Mouse (Mus musculus): ENCODE data around the gene Grn. TPM values are rescaled to one million over a fixed set of nuclear protein-coding genes. Genes with fewer than 3 reads are reported as not detected.

The Grn gene
- polyA plus RNA-seq, 1 experiment: 79.1 TPM

- Histone ChIP-seq H3K79me3 (ENCODE audit: low read depth) (no peaks in the 10 kb centered on the region), H3K27me3 (ENCODE audit: control insufficient read depth, insufficient read depth, insufficient read length) (no peaks in the 10 kb centered on the region), H3K79me2 (ENCODE audit: control insufficient read depth, insufficient read depth) (peaks cover 8% of the 10 kb centered on the region), H3ac (ENCODE audit: control insufficient read depth, insufficient read length, low read depth) (peak overlapping the region; percentile 52), H3K4me3 (ENCODE audit: insufficient read depth, poor library complexity, severe bottlenecking) (peak overlapping the region; percentile 3), H3K36me3 (ENCODE audit: control insufficient read depth, insufficient read depth) (peaks cover 24% of the 10 kb centered on the region)
- no peak for TF ChIP-seq CEBPB (IDR thresholded peaks at IDR 0.05; ENCODE audit: low read depth)
- TF ChIP-seq CTCF (IDR thresholded peaks at IDR 0.05; ENCODE audit: control insufficient read depth, insufficient read depth, insufficient read length): no peak
- no peak for TF ChIP-seq MAX (IDR thresholded peaks at IDR 0.05)
- TF ChIP-seq FOSL1 (IDR thresholded peaks at IDR 0.05; ENCODE audit: insufficient read depth, low read length, poor library complexity, severe bottlenecking): no peak
Observed at GRCm38 (mm10) chr11:102431728-102432114, 1.6 kb downstream of the Grn start.

- Histone ChIP-seq H3K79me3 (ENCODE audit: low read depth) (no peaks in the 10 kb centered on the region), H3K27me3 (ENCODE audit: control insufficient read depth, insufficient read depth, insufficient read length) (no peaks in the 10 kb centered on the region), H3K36me3 (ENCODE audit: control insufficient read depth, insufficient read depth) (peaks cover 24% of the 10 kb centered on the region), H3ac (ENCODE audit: control insufficient read depth, insufficient read length, low read depth) (peak overlapping the region; percentile 52), H3K4me3 (ENCODE audit: insufficient read depth, poor library complexity, severe bottlenecking) (peak overlapping the region; percentile 3), H3K79me2 (ENCODE audit: control insufficient read depth, insufficient read depth) (peaks cover 8% of the 10 kb centered on the region)
- TF ChIP-seq USF1 (IDR thresholded peaks at IDR 0.05; ENCODE audit: low read depth) (peak; percentile 53), MYOD1 (IDR thresholded peaks at IDR 0.05; ENCODE audit: control insufficient read depth, insufficient read length, low read depth) (no peak), FOSL1 (IDR thresholded peaks at IDR 0.05; ENCODE audit: insufficient read depth, low read length, poor library complexity, severe bottlenecking) (no peak)
Observed at GRCm38 (mm10) chr11:102432115-102432843, 2.2 kb downstream of the Grn start.

- Histone ChIP-seq H3K27me3 (ENCODE audit: control insufficient read depth, insufficient read depth, insufficient read length) (no peaks in the 10 kb centered on the region), H3ac (ENCODE audit: control insufficient read depth, insufficient read length, low read depth) (peak overlapping the region; percentile 26), H3K79me3 (ENCODE audit: low read depth) (no peaks in the 10 kb centered on the region), H3K79me2 (ENCODE audit: control insufficient read depth, insufficient read depth) (peaks cover 8% of the 10 kb centered on the region), H3K36me3 (ENCODE audit: control insufficient read depth, insufficient read depth) (peaks cover 24% of the 10 kb centered on the region), H3K4me3 (ENCODE audit: insufficient read depth, poor library complexity, severe bottlenecking) (no peak overlapping the region)
- no peak for TF ChIP-seq MAX (IDR thresholded peaks at IDR 0.05)
- no peak for TF ChIP-seq CTCF (IDR thresholded peaks at IDR 0.05; ENCODE audit: control insufficient read depth, insufficient read depth, insufficient read length)
- no peak for TF ChIP-seq MYOD1 (IDR thresholded peaks at IDR 0.05; ENCODE audit: control insufficient read depth, insufficient read length, low read depth)
- no peak for TF ChIP-seq MYOG (IDR thresholded peaks at IDR 0.05; ENCODE audit: control insufficient read depth, extremely low read depth, insufficient read length)
- TF ChIP-seq USF1 (IDR thresholded peaks at IDR 0.05; ENCODE audit: low read depth): no peak
- TF ChIP-seq CEBPB (IDR thresholded peaks at IDR 0.05; ENCODE audit: low read depth): no peak
- no peak for TF ChIP-seq FOSL1 (IDR thresholded peaks at IDR 0.05; ENCODE audit: insufficient read depth, low read length, poor library complexity, severe bottlenecking)
Observed at GRCm38 (mm10) chr11:102432896-102433295, 2.8 kb downstream of the Grn start.

GRCm38 (mm10) chr11:102433866-102434265 lies 3.8 kb downstream of the Grn start:
- no peak for TF ChIP-seq MYOG (IDR thresholded peaks at IDR 0.05; ENCODE audit: control insufficient read depth, extremely low read depth, insufficient read length)
- H3K27me3 ChIP-seq (ENCODE audit: control insufficient read depth, insufficient read depth, insufficient read length): no peaks in the 10 kb centered on the region
- peaks cover 24% of the 10 kb centered on the region for H3K36me3 ChIP-seq (ENCODE audit: control insufficient read depth, insufficient read depth)
- H3ac ChIP-seq (ENCODE audit: control insufficient read depth, insufficient read length, low read depth): no peak overlapping the region
- H3K79me3 ChIP-seq (ENCODE audit: low read depth): no peaks in the 10 kb centered on the region
- H3K79me2 ChIP-seq (ENCODE audit: control insufficient read depth, insufficient read depth): peaks cover 8% of the 10 kb centered on the region
- no peak overlapping the region for H3K4me3 ChIP-seq (ENCODE audit: insufficient read depth, poor library complexity, severe bottlenecking)

GRCm38 (mm10) chr11:102434406-102434805 lies 4.3 kb downstream of the Grn start:
- peaks cover 24% of the 10 kb centered on the region for H3K36me3 ChIP-seq (ENCODE audit: control insufficient read depth, insufficient read depth)
- peak; percentile 59 for TF ChIP-seq CTCF (IDR thresholded peaks at IDR 0.05; ENCODE audit: control insufficient read depth, insufficient read depth, insufficient read length)
- no peak for TF ChIP-seq USF1 (IDR thresholded peaks at IDR 0.05; ENCODE audit: low read depth)

GRCm38 (mm10) chr11:102434816-102435705 lies 4.9 kb downstream of the Grn start:
- peaks cover 24% of the 10 kb centered on the region for H3K36me3 ChIP-seq (ENCODE audit: control insufficient read depth, insufficient read depth)
- no peaks in the 10 kb centered on the region for H3K79me3 ChIP-seq (ENCODE audit: low read depth)
- no peak overlapping the region for H3K4me3 ChIP-seq (ENCODE audit: insufficient read depth, poor library complexity, severe bottlenecking)
- peaks cover 8% of the 10 kb centered on the region for H3K79me2 ChIP-seq (ENCODE audit: control insufficient read depth, insufficient read depth)
- no peak overlapping the region for H3ac ChIP-seq (ENCODE audit: control insufficient read depth, insufficient read length, low read depth)
- H3K27me3 ChIP-seq (ENCODE audit: control insufficient read depth, insufficient read depth, insufficient read length): no peaks in the 10 kb centered on the region
- TF ChIP-seq CEBPB (IDR thresholded peaks at IDR 0.05; ENCODE audit: low read depth) (no peak), FOSL1 (IDR thresholded peaks at IDR 0.05; ENCODE audit: insufficient read depth, low read length, poor library complexity, severe bottlenecking) (no peak), USF1 (IDR thresholded peaks at IDR 0.05; ENCODE audit: low read depth) (no peak), MYOD1 (IDR thresholded peaks at IDR 0.05; ENCODE audit: control insufficient read depth, insufficient read length, low read depth) (no peak), MAX (IDR thresholded peaks at IDR 0.05) (no peak), CTCF (IDR thresholded peaks at IDR 0.05; ENCODE audit: control insufficient read depth, insufficient read depth, insufficient read length) (no peak), MYOG (IDR thresholded peaks at IDR 0.05; ENCODE audit: control insufficient read depth, extremely low read depth, insufficient read length) (no peak)

More at GRCm38 (mm10) chr11:102434406-102434805, 4.3 kb downstream of the Grn start:
- Histone ChIP-seq H3K4me3 (ENCODE audit: insufficient read depth, poor library complexity, severe bottlenecking) (no peak overlapping the region), H3K79me2 (ENCODE audit: control insufficient read depth, insufficient read depth) (peaks cover 8% of the 10 kb centered on the region), H3K27me3 (ENCODE audit: control insufficient read depth, insufficient read depth, insufficient read length) (no peaks in the 10 kb centered on the region), H3K79me3 (ENCODE audit: low read depth) (no peaks in the 10 kb centered on the region), H3ac (ENCODE audit: control insufficient read depth, insufficient read length, low read depth) (no peak overlapping the region)

Measured in C2C12 (cell line).